Mouse (Mus musculus) neural tube, embryonic 11.5 days (tissue): ENCODE data around the gene Alox5ap. TPM values are rescaled to one million over a fixed set of nuclear protein-coding genes. Genes with fewer than 3 reads are reported as not detected.

Experiments used
- ATAC-seq: fragments of 200-750 bp; cut with Nextera tagmentation; 2 replicates; pipeline ENCODE4 v1.8.0; 2017; ENCODE audit warnings: moderate number of reproducible peaks, mild to moderate bottlenecking, moderate TSS enrichment, moderate library complexity; ENCODE audit not compliant: insufficient read depth, low FRiP score, low TSS enrichment
- DNase-seq: peaks from one replicate; pipeline ENCODE4 v3.0.0-alpha.2; 2015; ENCODE audit warnings: low spot score
- H3K27ac ChIP-seq: fragments of 300-500 bp; sonication (generic); 2 replicates; pipeline ENCODE4 v1.5.1; 2014; ENCODE audit warnings: low read depth, mild to moderate bottlenecking, low read length
- H3K27me3 ChIP-seq: fragments of 300-500 bp; sonication (generic); 2 replicates; pipeline ENCODE4 v1.6.1; 2014; ENCODE audit warnings: mild to moderate bottlenecking, low read length, mixed read lengths; ENCODE audit not compliant: control insufficient read depth, insufficient read depth
- H3K36me3 ChIP-seq: fragments of 300-500 bp; sonication (generic); 2 replicates; pipeline ENCODE4 v1.6.1; 2014; ENCODE audit warnings: mild to moderate bottlenecking, low read length, moderate library complexity, mixed read lengths; ENCODE audit not compliant: control insufficient read depth, insufficient read depth
- H3K4me1 ChIP-seq: fragments of 300-500 bp; sonication (generic); 2 replicates; pipeline ENCODE4 v1.6.1; 2014; ENCODE audit warnings: low read length, mixed read lengths; ENCODE audit not compliant: control insufficient read depth, insufficient read depth
- H3K4me2 ChIP-seq: fragments of 300-500 bp; sonication (generic); 2 replicates; pipeline ENCODE4 v1.6.1; 2014; ENCODE audit warnings: low read depth, mild to moderate bottlenecking, moderate library complexity
- H3K4me3 ChIP-seq: fragments of 300-500 bp; sonication (generic); 2 replicates; pipeline ENCODE4 v1.5.1; 2014; ENCODE audit warnings: low read depth, low read length
- H3K9ac ChIP-seq: fragments of 300-500 bp; sonication (generic); 2 replicates; pipeline ENCODE4 v1.6.1; 2014; ENCODE audit warnings: mild to moderate bottlenecking, low read length
- H3K9me3 ChIP-seq: fragments of 300-500 bp; sonication (generic); 2 replicates; pipeline ENCODE4 v1.6.1; 2016; ENCODE audit warnings: low read length; ENCODE audit not compliant: control insufficient read depth
- WGBS: fragments of 180-500 bp; shearing (Covaris S2); extraction: QIAGEN DNeasy Blood & Tissue Kit; methylation state at CpG from one replicate; pipeline ENCODE4 v1.1.7; 2014; 5-methylcytosine and 5-hydroxymethylcytosine counted together
- polyA plus RNA-seq: library from polyadenylated mRNA; unstranded; fragments of >200 nt; fragmentation: Nextera tagmentation; extraction: Ambion mirVana; gene quantifications from 2 replicates; pipeline ENCODE4 v1.2.1, GENCODE M21; 2014

Gene Alox5ap
- polyA plus RNA-seq, 1 experiment from 2014 or later = 6.0 TPM

- no peaks in the 10 kb centered on the region for H3K36me3 ChIP-seq
- 87% methylated on average over 4 of the region's 4 CpGs for WGBS
- H3K9ac ChIP-seq = no peak overlapping the region
- no peak for DNase-seq
- no peak for ATAC-seq
- no peak overlapping the region for H3K4me2 ChIP-seq
- H3K27me3 ChIP-seq = no peaks in the 10 kb centered on the region
- H3K4me3 ChIP-seq = no peak overlapping the region
- H3K4me1 ChIP-seq = no peaks in the 10 kb centered on the region
- H3K9me3 ChIP-seq = no peaks in the 10 kb centered on the region
- no peak overlapping the region for H3K27ac ChIP-seq
Observed at GRCm38 (mm10) chr5:149267493-149267892, 2.9 kb downstream of the Alox5ap start.

DNA sequence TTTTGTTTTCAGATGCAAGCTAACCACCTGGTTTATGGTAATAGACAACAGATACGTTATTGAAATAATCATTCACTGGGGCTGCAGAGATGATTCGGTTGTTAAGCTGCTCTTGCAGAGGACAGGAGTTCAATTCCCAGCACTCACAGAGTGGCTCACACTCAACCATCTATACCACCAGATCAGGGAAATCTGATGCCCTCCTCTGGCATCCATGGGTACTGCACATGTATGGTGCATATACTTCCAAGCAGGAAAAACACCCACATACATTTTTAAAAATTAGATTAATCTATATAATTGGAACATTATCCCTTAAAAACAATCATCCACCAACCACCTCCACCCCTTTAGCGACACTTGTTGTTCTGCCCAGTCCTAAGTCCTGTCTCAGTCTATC is 6.7 kb downstream of the Alox5ap start:
- DNase-seq = no peak
- H3K9ac ChIP-seq = no peak overlapping the region
- H3K27me3 ChIP-seq = no peaks in the 10 kb centered on the region
- WGBS = 99% methylated on average over 3 of the region's 3 CpGs
- H3K4me3 ChIP-seq = no peak overlapping the region
- H3K36me3 ChIP-seq = no peaks in the 10 kb centered on the region
- no peak overlapping the region for H3K4me2 ChIP-seq
- no peak for ATAC-seq
- no peak overlapping the region for H3K27ac ChIP-seq
- no peaks in the 10 kb centered on the region for H3K9me3 ChIP-seq
- no peaks in the 10 kb centered on the region for H3K4me1 ChIP-seq

GRCm38 (mm10) chr5:149272535-149272934 is 8.0 kb downstream of the Alox5ap start:
- ATAC-seq (no peak), DNase-seq (no peak)
- Histone ChIP-seq H3K36me3 (no peaks in the 10 kb centered on the region), H3K27ac (no peak overlapping the region), H3K9me3 (no peaks in the 10 kb centered on the region), H3K27me3 (no peaks in the 10 kb centered on the region), H3K9ac (no peak overlapping the region), H3K4me1 (no peaks in the 10 kb centered on the region), H3K4me3 (no peak overlapping the region), H3K4me2 (no peak overlapping the region)
- 84% methylated on average over 4 of the region's 4 CpGs for WGBS

GRCm38 (mm10) chr5:149274390-149275104 is 10.0 kb downstream of the Alox5ap start:
- H3K36me3 ChIP-seq = no peaks in the 10 kb centered on the region
- H3K4me3 ChIP-seq = no peak overlapping the region
- no peaks in the 10 kb centered on the region for H3K4me1 ChIP-seq
- no peak overlapping the region for H3K27ac ChIP-seq
- DNase-seq = no peak
- no peak overlapping the region for H3K4me2 ChIP-seq
- no peak for ATAC-seq
- 91% methylated on average over 15 of the region's 15 CpGs for WGBS
- no peaks in the 10 kb centered on the region for H3K9me3 ChIP-seq
- H3K9ac ChIP-seq = no peak overlapping the region
- H3K27me3 ChIP-seq = no peaks in the 10 kb centered on the region

GRCm38 (mm10) chr5:149275105-149275494 is 10.5 kb downstream of the Alox5ap start:
- DNase-seq (no peak), ATAC-seq (no peak)
- 89% methylated on average over 1 of the region's 1 CpGs for WGBS
- Histone ChIP-seq H3K9ac (no peak overlapping the region), H3K27ac (no peak overlapping the region), H3K4me2 (no peak overlapping the region), H3K9me3 (no peaks in the 10 kb centered on the region), H3K4me3 (no peak overlapping the region), H3K4me1 (no peaks in the 10 kb centered on the region), H3K36me3 (no peaks in the 10 kb centered on the region), H3K27me3 (no peaks in the 10 kb centered on the region)

GRCm38 (mm10) chr5:149277529-149277928 is 13.0 kb downstream of the Alox5ap start:
- Histone ChIP-seq H3K4me1 (no peaks in the 10 kb centered on the region), H3K36me3 (no peaks in the 10 kb centered on the region), H3K4me2 (no peak overlapping the region), H3K27ac (no peak overlapping the region), H3K9ac (no peak overlapping the region), H3K27me3 (no peaks in the 10 kb centered on the region), H3K9me3 (no peaks in the 10 kb centered on the region), H3K4me3 (no peak overlapping the region)
- no peak for ATAC-seq
- 90% methylated on average over 5 of the region's 5 CpGs for WGBS
- DNase-seq = no peak

- Histone ChIP-seq H3K4me1 (no peaks in the 10 kb centered on the region), H3K27ac (no peak overlapping the region), H3K9me3 (no peaks in the 10 kb centered on the region), H3K9ac (no peak overlapping the region), H3K27me3 (no peaks in the 10 kb centered on the region), H3K4me2 (peak overlapping the region; percentile 8; the same call in 1 of the 2 replicates), H3K36me3 (no peaks in the 10 kb centered on the region), H3K4me3 (no peak overlapping the region)
- no peak; the same call in 1 of the 2 replicates for ATAC-seq
- 37% methylated on average over 22 of the region's 22 CpGs for WGBS
- DNase-seq = peak; percentile 46
Observed at GRCm38 (mm10) chr5:149279273-149279844, 14.8 kb downstream of the Alox5ap start.

DNA sequence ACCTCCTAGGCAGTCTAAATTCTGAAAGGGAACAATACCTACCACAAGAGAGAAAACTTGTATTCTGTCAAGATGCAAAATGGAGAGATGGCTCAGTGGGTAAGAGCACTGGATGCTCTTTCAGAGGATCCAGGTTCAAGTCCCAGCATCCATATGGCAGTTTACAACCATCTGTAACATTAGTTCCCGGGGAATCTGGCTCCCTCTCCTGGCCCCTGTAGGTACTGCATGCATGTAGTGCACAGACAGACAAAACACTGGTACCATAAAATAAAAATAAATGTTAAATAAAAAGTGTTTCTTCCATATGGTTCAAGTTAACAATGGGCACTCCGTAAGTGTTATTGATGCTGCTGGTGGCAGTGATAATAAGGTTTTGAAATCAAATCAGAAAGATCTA is 18.4 kb downstream of the Alox5ap start:
- 91% methylated on average over 2 of the region's 2 CpGs for WGBS
- no peaks in the 10 kb centered on the region for H3K36me3 ChIP-seq

DNA sequence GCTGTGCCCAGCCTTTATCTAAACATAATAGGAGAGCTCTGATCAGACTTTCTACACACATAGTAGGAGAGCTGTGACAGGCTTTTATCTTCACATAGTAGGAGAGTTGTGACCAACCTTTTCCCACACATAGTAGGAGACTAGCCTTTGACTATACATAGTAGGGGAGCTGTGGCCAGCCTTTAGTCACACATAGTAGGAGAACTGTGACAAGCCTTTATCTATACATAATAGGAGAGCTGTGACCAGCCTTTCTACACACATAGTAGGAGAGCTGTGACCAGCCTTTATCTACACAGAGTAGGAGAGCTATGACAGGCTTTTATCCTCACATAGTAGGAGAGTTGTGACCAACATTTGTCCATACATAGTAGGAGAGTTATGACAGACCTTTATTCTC is 19.3 kb downstream of the Alox5ap start:
- DNase-seq (no peak), ATAC-seq (no peak)
- H3K4me2 ChIP-seq = no peak overlapping the region
- H3K4me3 ChIP-seq = no peak overlapping the region
- no peaks in the 10 kb centered on the region for H3K27me3 ChIP-seq
- H3K9ac ChIP-seq = no peak overlapping the region
- no peaks in the 10 kb centered on the region for H3K36me3 ChIP-seq
- H3K9me3 ChIP-seq = no peaks in the 10 kb centered on the region
- no peaks in the 10 kb centered on the region for H3K4me1 ChIP-seq
- H3K27ac ChIP-seq = no peak overlapping the region

More for the DNA sequence above, 18.4 kb downstream of the Alox5ap start:
- no peak overlapping the region for H3K27ac ChIP-seq
- no peaks in the 10 kb centered on the region for H3K9me3 ChIP-seq
- no peaks in the 10 kb centered on the region for H3K4me1 ChIP-seq
- no peaks in the 10 kb centered on the region for H3K27me3 ChIP-seq
- H3K4me3 ChIP-seq = no peak overlapping the region
- ATAC-seq = no peak
- H3K9ac ChIP-seq = no peak overlapping the region
- H3K4me2 ChIP-seq = no peak overlapping the region
- DNase-seq = no peak
